Mouse (Mus musculus): ENCODE data around the gene Gm16181.

The Gm16181 gene

DNA sequence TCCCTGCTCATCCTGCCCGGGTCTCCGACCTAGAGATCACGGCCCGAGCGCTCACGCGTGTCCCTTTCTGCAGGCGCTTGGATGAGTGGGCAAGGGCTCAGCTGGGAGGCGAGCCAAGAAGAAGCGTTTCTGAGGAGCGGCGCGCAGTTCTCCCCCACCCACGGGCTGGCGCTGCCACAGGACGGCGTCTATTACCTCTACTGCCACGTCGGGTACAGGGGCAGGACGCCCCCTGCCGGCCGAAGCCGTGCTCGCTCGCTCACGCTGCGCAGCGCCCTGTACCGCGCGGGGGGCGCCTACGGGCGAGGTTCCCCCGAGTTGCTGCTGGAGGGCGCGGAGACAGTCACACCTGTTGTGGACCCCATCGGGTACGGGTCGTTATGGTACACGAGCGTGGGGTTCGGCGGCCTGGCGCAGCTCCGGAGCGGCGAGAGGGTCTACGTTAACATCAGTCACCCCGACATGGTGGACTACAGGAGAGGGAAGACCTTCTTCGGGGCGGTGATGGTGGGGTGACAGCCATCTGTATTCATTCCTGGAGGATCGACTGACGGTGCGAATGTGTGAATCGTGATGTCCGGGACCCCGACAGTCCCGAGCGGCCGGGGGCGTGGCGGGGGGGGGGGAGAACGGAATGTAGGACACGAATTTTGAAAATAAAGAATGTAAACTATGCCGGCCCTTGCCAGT lies 24.9 kb upstream of the Gm16181 start:
- peak; percentile 74 to 85 for DNase-seq (ENCODE audit: low spot score in 2 of 2)

DNA sequence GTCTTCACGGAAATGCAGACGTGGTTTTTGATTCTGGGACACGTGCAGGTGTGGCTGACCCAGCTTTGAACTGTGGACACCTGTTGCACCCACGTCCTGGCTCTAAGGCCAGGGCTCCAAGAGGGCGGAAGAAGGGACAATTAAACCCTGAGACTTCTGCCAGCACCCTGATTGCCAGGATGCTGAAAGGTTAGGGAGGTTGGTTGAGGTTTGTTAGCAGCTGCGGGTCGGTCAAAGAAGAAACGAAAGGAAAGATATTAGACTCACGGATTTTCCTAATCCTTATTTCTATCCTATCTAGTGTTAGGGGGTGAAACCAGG lies 24.4 kb upstream of the Gm16181 start:
- no peak for DNase-seq (ENCODE audit: low spot score in 2 of 2)

DNA sequence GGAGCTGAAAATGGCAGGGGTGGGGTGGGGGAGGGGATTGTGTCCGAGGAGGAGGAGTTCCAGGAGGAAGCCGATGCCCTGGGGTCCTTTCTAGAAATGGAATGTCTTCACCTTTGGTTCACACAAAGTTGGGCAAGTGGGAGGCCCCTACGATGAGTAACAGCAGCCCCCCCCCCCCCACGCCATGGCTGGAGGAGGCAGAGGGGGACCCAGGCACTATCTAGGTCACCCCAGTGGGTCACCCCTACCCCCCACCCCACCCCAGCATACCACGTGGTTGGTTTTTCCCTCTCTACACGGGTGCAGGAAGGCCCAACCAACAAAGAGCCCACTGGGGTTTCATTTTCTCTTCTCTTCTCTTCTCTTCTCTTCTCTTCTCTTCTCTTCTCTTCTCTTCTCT lies 23.5 kb upstream of the Gm16181 start:
- DNase-seq (ENCODE audit: low spot score in 2 of 2): no peak

DNA sequence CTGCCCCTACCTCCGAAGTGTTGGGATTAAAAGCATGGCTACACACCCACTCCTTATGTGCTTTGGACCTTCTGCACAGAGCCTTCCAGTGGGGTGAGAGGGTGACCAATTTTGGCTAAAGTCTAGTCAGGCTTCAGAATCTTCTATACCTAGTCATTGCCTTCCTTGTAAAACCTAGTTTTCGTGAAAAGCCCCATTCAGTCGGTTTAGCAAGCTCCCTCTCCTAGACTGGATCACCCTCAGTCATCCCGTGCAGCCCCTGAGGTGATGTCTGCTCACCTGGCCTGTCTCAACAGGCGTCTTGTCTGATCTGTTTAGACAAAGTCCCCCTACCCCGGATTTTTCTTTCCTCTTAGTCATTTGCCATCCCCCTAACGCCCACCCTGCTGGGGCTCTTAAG lies 22.6 kb upstream of the Gm16181 start:
- no peak for DNase-seq (ENCODE audit: low spot score in 2 of 2)

DNA sequence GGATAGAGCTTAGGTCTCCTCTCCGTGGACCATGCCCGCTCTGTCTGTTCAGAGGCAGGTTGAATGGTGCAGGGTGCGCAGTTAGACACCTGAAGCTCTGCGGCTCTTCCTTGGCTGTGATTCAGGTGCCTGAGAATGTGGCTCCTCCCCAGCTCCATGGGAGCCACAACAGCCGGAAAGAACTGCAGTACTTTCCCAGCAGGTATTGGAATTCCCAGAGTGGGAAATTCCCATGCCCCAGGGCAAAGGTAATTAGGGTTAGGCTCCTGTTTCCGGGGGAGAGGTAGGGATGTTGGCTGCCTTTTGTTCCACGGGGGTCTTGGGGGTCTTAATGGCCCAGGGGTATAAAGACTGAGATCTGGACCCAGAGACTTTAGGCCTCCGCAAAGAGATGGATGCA lies 21.7 kb upstream of the Gm16181 start:
- no peak for DNase-seq (ENCODE audit: low spot score in 2 of 2)

DNA sequence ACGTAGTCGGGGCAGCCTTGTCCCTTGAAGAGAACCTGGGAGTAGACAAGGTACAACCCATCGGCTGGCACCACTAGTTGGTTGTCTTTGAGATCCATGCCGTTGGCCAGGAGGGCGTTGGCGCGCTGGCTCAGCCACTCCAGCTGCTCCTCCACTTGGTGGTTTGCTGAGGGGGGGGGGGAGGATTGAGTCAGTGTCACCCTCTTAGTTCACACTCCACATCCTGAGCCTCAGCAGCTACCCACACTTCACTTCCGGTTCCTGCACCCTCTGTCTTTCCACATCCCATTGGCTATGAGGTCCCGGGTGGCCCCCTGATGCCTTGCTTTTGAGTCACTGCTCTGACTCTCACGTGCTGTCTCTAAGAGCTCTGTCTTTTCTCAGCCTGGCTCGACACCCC lies 20.2 kb upstream of the Gm16181 start:
- DNase-seq (ENCODE audit: low spot score in 2 of 2): no peak

DNA sequence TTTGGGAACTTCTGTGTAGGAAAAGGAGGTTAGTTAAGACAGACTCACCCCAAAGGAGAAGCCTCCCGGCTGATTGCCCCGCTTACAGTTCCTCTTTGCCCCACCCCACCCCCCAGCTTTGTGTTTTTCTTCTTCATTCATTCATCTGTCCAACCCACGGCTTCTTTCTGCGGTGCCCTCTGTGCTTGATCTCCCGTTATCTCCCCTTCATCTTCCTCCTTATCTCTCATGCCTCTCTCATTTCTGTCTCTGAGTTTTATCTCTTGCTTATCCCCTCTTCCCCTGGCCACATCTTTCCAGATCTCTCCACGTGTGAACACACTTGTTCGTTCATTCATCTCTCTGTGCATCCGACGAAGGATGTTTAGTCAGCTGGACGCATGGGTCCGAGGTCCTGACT lies 19.5 kb upstream of the Gm16181 start:
- DNase-seq (ENCODE audit: low spot score in 2 of 2): no peak

DNA sequence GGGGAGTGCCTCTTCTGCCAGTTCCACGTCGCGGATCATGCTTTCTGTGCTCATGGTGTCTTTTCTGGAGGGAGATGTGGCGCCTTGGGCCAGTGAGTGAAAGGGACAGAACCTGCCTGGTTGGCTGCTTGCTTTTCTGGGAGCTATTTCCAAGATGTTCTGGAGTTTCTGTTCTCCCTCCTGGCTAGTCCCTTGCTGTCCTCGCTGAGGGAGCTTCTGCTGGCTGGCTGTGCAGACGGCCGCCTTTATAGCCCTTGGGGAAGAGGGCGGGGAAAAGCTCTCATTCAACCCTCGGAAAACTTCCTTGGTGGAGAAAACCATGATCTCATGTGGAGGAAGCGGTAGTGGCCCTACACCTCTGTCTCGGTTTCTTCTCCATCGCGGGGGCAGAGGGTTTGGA lies 18.8 kb upstream of the Gm16181 start, which contains the start of gene Tnf:
Gene Tnf, minus strand, starts transcription at position 221 of the 400 bp plus-strand sequence.
- DNase-seq (ENCODE audit: low spot score in 2 of 2): no peak

DNA sequence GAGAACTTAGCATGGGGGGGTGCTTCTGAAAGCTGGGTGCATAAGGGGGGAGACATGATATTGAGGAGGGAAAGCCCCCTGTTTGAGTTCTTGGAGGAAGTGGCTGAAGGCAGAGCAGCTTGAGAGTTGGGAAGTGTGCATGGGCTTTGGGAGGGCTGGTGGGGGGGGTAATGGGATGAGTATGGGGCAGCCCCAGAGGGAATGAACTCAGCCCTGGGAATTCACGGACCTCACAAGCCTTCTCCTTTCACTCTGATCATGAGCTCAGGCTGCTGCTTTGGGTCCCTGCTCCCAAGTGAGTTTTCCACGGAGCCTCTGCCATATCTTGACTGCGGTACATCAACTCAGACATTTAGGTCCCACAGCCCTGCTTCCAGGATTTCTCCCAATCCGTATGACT lies 18.2 kb upstream of the Gm16181 start:
- DNase-seq (ENCODE audit: low spot score in 2 of 2): no peak

DNA sequence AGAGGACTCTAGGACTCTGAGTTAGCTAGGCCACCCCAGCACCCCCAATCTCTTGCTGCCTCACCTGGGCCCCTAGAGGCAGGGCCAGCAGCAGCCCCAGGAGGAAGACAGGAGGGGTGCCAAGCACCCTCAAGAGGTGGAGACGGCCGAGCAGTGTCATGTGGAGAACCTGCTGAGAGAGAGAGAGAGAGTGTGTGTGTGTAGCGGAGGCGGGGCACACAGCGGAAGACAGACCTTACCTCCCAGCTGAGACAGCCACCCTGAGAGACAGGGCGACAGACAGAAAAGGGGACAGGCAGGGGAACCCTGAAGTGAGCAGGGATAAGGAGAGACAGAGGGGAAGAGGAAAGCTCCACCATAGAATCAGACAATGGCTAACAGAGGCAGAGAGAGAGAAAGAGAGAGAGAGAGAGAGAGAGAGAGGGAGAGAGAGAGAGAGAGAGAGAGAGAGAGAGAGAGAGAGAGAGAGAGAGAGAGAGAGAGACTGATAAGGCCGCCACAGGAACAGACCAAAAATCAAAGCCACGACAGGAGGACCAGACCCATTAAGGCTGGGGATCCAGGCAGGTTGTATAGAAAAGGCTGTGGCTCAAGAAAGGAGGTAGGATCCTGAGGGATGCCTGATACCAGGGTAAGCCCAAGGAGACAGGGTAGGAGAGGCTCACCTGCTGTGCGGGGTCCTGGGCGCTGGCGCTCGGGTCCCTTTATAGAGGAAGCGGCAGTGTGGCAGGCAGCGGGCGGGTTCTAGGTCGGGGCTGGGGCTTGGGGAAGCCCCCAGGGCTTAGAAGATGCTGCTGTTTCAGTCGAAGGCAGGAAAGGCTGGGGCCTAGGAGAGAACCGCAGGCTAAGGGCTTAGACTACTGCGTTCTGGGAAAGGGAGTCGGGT lies 15.9 kb upstream of the Gm16181 start, which contains the start of gene Lta:
Gene Lta, minus strand, starts transcription at position 858 of the 886 bp plus-strand sequence.
- DNase-seq (ENCODE audit: low spot score in 2 of 2): no peak

DNA sequence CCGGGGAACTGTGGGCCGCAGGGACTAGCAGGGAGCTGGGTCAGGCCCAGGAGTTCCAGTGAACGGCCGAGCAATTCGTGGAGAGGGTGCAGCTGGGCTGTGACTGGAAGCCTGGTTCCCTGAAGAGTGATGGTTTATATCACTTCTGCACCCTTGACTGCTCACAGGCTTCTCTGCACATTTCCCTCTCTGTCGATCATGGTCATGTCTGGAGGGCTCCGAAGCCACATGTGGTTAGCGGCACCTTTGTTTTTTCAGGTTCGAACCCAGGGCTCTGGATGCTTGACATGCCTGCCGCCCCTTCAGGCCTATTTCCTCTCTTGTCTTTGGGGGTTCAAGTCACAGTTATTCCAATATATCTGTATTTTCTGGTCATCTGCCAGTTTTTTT lies 15.3 kb upstream of the Gm16181 start:
- DNase-seq (ENCODE audit: low spot score in 2 of 2): no peak

DNA sequence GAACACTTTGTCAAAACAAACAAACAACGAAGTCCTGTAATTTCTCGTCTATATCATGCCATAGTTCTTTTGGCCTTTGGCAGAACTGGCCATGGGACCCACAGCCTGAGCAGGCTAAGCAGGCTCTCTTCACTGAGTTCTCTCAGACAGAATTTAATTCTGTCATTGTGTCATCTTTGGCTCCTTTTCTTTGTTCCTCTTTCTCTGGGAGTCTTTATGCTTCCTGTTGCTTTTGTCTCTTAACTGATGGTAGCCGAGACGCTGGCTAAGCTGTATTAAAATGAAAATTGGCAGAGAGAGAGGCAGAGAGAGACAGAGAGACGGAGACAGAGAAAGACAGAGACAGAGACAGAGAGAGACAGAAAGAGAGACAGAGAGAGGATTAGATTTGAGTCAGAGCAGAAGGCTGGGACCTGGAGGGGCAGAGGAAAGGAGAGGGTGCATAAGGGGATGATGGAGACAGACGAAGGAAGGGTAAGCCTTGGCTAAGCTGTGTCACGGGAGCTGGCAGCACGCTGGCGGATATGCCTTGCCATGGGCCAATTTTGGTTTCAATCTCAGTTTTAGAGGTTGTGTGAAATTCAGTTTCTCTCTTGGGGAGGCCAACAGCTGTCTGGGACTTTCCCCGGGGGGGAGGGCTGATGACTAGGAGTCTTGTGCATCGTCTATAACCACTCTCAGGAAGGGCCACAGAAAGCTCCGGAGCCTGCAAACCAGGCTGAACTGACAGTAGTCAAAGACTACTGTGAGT lies 10.7 kb upstream of the Gm16181 start:
- DNase-seq (ENCODE audit: low spot score in 2 of 2): no peak

DNA sequence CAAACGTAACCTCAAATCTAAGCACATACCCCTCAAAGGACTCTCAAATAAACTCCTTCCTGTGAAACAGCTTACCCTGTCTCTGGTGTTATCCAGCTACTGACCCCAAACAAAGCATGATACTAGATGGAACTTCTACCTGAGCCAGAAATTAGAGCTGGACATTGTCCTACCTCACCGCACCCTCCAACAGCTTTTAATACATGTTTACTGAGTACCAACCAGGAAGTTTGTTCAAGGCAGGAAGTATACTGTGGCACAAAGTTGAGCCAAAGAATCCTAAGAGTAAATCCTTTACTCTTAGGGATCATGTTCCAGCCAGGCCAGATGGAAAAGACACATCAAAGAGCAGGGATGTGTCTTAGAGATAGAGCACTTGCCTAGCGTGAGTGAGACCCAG lies 10.0 kb upstream of the Gm16181 start:
- no peak for DNase-seq (ENCODE audit: low spot score in 2 of 2)

DNA sequence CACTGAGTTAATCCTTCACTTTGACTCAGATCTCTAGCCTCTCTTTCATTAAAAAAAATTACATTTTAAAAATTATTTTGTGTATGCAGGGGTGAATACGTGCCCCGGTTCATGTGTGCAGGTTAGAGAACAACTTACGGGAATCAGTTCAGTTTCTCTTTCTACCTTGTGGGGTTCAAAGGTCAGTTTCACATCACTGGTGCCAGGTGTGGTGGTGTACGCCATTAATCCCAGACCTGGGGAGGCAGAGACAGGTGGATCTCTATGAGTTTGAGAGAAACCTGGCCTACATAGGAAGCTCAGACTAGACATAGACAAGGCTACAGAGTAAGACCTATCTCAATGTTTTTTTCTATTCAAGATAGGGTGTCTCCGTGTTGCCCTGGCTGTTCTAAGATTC lies 7.6 kb upstream of the Gm16181 start:
- no peak for DNase-seq (ENCODE audit: low spot score in 2 of 2)

DNA sequence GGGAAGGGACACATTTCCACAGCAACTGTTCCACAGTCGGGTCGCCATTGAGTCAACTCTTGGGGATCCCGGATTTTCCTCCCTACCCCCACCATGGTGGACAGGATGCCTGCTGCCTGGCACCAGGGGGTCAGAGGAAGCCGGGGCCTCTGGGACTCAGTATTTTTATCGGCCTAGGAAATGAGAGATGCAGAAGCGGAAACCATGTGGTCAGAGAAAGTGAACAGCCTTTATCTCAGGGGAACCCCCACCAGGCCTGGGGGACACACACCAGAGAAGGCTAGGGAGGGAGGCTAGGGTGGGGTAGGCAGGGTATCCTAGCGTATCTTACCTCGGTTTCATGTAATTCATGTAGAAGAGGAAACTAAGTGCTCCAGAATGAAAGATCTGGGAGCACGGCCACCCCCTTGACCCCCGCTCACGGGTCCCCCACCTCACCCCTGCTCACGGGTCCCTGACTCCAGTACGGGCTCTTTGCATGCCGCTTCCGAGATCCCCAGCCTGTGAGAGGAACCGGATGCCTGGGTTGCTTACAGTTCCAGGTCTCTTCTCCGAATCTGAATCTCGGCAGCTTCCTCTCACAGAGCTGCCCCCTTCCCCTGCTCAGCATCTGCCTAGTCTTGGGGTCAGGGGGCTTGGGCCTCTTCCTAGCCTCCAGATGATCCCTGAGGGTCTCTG lies 2.0 kb upstream of the Gm16181 start:
- no peak for DNase-seq (ENCODE audit: low spot score in 2 of 2)

DNA sequence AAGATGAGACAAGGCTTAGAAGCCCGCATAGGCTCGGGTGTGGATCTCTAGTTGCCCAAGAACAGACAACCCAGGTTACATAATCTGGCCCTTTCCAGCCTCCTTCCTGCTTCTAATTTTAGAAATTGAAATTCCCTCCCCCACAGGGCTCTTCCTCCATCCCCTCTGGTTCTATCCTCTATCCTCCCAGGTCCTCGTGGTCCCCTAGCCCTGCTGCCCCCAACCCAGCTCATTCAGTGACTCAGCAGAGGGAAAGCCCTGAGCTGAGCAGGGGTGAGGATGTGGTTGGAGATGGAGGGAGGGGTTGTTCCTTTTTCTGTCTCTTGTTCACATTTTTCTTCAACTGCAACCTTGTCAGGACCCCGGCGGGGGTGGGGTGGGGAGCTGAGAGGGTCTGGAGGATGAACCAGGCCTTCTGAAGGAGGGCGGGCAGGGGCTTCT lies 1.0 kb upstream of the Gm16181 start:
- DNase-seq (ENCODE audit: low spot score in 2 of 2): no peak

DNA sequence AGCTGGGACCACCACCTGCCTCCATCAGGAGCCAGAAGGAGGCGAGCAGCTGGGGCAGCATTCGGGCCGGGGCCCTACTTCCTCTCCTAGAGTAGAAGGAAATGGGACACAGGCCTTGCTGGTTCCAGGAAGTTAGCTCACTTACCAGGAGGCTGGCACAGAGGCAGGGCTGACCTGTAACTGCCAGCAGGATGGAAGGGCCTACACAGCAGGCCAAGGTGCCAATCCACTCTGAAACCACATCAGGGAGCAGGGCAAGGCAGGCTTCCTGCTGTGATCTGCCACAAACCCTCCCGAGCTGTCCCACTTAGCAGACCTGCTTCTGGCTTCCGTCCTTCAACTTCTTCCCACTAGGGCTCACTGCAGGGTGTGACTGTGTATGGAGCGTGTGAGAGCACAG lies 1.7 kb downstream of the Gm16181 start:
- DNase-seq (ENCODE audit: low spot score in 2 of 2): no peak

DNA sequence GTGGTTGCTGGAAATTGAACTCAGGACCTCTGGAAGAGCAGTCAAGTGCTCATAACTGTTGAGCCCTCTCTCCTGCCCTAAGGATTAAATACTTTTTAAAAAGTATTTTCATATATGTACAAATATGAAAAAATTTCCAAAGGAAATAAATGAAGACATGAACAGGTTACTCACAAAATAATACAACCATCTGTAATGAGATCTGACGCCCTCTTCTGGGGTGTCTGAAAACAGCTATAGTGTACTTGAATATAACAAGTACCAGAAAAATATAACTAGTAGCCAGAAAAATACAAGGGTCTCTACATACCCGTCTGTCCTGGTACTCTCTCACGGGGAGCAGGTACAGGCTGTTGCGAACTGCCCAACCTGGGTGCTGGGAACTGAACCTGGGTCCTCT lies 4.0 kb downstream of the Gm16181 start:
- DNase-seq (ENCODE audit: low spot score in 2 of 2): no peak

DNA sequence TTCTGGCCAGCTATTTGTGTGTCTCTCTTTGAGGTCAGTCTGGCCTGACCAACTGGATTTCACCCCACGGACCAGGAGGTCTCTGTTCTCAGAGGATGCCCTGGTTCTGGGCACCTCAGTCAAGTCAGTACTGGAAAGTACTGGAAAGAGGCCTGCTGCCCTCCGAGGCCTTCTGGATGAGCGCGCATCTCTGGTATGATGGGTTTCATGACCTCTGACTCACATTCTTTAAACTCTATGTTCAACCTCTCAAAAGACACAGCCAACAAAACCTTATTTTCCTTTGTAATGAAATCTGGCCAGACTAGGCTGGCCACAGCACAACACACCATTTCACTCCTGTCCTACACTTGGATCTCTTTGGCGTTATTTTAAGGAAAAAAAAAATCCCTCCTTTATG lies 4.8 kb downstream of the Gm16181 start:
- no peak for DNase-seq (ENCODE audit: low spot score in 2 of 2)

DNA sequence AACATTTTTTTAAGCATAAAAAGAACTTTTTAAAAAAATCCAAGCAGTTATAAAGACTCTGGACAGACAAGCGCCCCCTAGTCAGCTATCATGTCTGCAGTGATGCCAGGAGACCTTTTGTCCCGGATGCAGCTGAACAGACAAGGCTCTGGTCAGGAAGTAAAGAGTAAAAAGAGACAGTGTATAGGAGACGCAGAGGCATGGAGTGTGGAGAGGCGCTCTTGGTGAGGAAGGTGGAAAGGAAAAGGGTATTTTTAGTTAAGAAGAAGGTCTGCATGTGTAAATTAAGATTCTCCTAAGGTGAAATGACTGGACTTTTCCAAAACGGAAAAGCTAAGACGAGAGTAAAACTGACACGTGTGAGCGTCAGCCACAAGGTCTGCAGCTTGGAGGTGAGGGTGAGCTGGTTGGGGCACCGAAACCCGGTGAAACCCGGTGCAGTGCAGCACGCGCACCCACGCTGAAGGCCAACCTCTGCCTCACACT lies 6.0 kb downstream of the Gm16181 start:
- no peak for DNase-seq (ENCODE audit: low spot score in 2 of 2)

DNA sequence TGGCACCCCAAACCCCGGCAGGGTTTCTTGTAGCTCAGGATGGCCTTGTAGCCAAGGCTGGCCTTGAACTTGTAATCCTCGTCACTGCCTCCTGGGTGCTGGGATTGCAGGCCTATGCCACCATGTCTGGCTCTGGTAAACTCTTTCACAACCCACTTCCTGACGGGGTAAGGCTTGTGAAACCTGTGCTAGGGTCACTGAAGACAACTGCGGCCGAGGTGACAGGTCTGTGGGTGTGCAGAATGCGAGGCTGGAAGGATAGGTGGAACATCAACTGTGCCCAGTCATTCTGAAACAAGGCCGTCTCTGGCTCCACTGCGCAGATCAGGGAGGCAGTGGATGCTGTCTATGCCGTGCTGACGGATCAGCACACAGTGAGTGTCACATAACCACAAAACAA lies 10.4 kb downstream of the Gm16181 start:
- DNase-seq (ENCODE audit: low spot score in 2 of 2): no peak

DNA sequence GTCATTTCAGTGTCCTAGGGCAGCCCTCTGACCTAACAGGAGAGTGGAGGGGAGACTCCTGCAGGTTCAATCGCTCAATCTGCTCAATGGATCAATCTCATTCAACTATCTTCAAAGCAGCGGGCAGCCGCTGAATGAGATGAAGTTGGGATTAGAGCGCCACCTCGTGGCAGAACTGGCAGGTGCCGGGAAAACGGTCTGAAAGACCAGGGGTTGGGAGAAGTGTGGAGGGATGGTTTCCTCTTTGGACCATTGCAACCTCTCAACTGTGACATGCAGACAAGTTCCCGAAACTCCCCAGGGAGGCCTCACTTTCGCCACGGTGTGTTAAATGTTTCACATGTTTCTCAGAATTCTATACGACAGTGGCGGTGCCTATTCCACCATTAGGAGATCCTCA lies 11.4 kb downstream of the Gm16181 start:
- peak; percentile 69 to 91 for DNase-seq (ENCODE audit: low spot score in 2 of 2)

Measured in urinary bladder, postnatal 4 days (tissue).